Mouse (Mus musculus) CH12.LX (cell line): ENCODE measurements at regions not wholly inside any gene's neighbourhood (a gene's known extent, or its start where the extent isn't known, plus 50 kb on each side); places are given as distances from the start of the nearest gene placed in this dataset.
A peak's percentile ranks its signal among the peaks of the same experiment; 100 is the strongest.

Source experiments
- CTCF ChIP-seq, 2 experiments: IDR thresholded peaks in 1 of 2; conservative IDR thresholded peaks in 1 of 2; 2 replicates each; pipeline ENCODE4 v1.5.1; 2011 to 2012; ENCODE audit warnings: low read depth in 2 of 2, low read length in 2 of 2, improper control_type of control experiment in 1 of 2, inconsistent platforms in 1 of 2, mild to moderate bottlenecking in 1 of 2, moderate library complexity in 1 of 2
- PAX5 ChIP-seq: IDR thresholded peaks from 2 replicates; pipeline ENCODE4 v1.6.1; 2012; ENCODE audit warnings: low read length, inconsistent platforms, mixed read lengths
- POLR2A ChIP-seq: IDR thresholded peaks from 2 replicates; pipeline ENCODE4 v1.6.1; 2011; ENCODE audit warnings: low read depth, mild to moderate bottlenecking, improper control_type of control experiment, low read length
- RAD21 ChIP-seq: IDR thresholded peaks from 2 replicates; pipeline ENCODE4 v1.6.1; 2011; ENCODE audit warnings: low read depth, mild to moderate bottlenecking, low read length, improper control_type of control experiment, moderate library complexity
- TCF12 ChIP-seq: IDR thresholded peaks from 2 replicates; pipeline ENCODE4 v1.6.1; 2014; ENCODE audit warnings: low read depth, mild to moderate bottlenecking, inconsistent platforms, low read length, improper control_type of control experiment
- UBTF ChIP-seq: IDR thresholded peaks from 2 replicates; pipeline ENCODE4 v1.6.1; 2012; ENCODE audit warnings: low read depth, mild to moderate bottlenecking, inconsistent platforms, low read length, improper control_type of control experiment, moderate library complexity

GRCm38 (mm10) chr4:62889708-62890107, 75.7 kb upstream of the Zfp618 start:
- TF ChIP-seq POLR2A (no peak), RAD21 (peak; percentile 60), UBTF (no peak), TCF12 (no peak), CTCF (conservative IDR thresholded peaks at IDR 0.05 in 1 of 2, IDR thresholded peaks at IDR 0.05 in 1 of 2; ENCODE audit: low read depth in 2 of 2, low read length in 2 of 2) (peak; percentile 75 to 83), PAX5 (no peak)
